Mouse (Mus musculus) adrenal gland, postnatal 14 days (tissue): Measurements from ENCODE around the gene Mybpc3. TPM values are rescaled to one million over a fixed set of nuclear protein-coding genes. Genes with fewer than 3 reads are reported as not detected.

Experiments
- DNase-seq: peaks from one replicate; pipeline ENCODE4 v3.0.0; 2021; ENCODE audit warnings: mixed read lengths
- total RNA-seq: library from RNA; stranded (reverse); gene quantifications from 2 replicates; pipeline ENCODE4 v1.2.3, GENCODE M21; 2021

Gene Mybpc3
- total RNA-seq, 1 experiment from 2014 or later, result not detected

DNA sequence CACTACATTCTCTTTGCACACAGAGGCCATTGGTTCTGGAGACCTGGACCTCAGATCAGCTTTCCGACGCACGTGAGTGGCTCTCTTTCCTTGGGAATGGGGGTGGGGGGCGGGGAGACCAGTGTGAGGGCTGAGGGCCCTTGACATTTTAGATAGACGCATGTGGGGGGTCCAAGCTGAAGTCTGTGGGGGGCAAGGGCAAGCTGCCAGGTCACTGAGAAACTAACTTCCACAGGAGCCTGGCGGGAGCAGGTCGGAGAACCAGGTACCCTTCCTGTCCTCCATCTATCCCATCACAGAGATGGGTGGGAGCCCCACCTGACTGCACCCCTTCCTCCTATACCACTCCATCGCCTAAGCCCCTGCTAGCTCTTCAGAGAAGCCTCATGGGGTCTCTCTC lies 3.6 kb downstream of the Mybpc3 start:
- no peak for DNase-seq

DNA sequence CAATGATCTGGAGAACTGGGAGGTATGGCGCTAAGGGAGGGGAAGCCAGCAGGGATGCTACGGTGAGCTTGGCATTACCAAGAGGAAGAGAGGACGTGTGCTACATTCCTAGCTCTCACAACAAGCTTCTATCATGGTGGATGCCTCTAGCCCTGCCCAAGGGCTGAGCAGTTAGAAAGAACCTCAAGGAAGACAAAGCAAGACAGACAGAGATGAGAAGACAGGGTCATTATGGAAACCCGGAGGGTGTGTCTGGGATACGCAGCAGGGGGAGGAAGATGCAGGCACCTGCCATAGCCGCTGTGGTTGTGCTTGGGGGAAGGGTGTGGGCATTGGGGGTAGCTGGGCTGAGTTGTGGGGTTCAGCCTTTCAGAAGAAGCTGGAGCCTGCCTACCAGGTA lies 5.6 kb downstream of the Mybpc3 start:
- DNase-seq, result no peak

DNA sequence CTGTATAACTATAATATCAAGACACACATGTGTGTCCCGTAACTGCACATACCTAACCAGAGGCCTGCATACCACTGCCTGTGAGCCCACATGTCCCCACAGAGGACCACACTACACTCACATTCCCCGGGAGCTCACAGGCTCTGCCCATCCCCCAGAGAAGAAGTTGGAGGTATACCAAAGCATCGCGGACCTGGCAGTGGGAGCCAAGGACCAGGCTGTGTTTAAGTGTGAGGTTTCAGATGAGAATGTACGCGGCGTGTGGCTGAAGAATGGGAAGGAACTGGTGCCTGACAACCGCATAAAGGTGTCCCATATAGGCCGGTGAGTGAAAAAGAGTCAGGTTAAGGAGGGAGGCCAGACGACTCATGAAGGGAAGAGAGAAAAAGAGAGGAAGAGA lies 7.2 kb downstream of the Mybpc3 start:
- no peak for DNase-seq

DNA sequence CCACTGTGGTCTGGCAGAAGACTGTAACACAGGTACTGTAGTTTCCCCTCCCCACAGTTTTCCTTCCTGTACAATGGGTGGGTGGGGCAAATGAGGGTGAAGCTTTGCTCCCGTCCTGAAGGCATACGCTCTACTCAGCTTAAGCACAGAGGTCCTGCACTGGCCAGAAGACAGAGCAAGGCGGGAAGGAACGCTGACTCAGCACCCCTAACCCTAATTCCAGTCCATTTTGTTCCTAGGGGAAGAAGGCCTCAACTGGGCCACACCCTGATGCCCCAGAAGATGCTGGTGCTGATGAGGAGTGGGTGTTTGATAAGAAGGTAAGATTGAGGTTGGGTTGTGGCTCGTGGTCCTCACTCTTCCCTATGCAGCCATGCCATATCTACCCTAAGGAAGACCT lies 10.8 kb downstream of the Mybpc3 start:
- no peak for DNase-seq

DNA sequence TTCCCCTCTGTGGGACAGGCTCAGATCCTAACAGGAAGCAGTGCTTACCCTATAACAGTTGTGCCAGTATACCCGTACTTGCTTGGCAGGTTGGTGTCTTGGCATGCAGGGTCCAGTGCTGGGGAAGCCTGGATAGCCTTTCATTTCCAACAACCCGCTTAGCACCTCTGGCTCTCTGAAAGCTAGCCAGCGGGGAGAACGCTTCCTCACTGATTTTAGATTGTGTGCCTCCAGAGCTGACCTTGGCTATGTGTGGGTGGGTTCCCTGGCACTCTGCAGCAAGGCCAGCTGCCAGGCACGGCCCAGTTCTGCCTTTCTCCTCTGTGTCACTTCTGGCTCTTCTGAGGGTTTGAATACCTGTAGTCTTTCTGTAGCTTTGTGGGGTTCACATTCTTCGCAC lies 12.2 kb downstream of the Mybpc3 start:
- peak; percentile 66 for DNase-seq

DNA sequence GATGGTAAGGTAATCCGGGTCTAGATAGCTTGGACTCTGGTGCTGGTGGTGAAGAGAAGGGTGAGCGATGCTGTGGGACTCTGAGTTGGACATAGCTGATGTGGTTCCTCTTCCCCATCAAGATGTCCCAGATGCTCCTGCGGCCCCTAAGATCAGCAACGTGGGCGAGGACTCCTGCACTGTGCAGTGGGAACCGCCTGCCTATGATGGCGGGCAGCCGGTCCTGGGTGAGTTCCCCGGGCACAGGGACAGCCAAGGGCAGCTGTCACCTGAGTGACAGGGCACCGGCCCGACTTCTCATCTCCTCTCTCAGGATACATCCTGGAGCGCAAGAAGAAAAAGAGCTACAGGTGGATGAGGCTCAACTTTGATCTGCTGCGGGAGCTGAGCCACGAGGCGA lies 13.3 kb downstream of the Mybpc3 start:
- no peak for DNase-seq

DNA sequence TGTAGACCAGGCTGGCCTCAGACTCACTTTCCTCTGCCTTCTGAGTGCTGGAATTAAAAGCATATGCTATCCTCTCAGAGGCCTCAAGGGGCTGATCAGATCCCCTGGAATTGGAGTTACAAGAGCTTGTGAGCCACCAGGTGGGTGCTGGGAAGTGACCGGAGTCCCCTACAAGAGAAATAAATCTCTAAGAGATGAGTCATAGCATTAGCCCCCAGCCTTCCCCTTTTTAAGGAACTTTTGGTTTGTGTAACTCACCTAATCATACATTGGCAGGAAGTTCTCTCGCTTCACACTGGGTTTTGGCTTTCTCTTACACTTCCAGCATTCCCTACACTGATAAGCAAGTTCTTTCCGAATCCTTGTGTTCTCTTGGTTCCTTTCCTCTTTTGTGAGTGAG lies 14.1 kb downstream of the Mybpc3 start:
- no peak for DNase-seq

DNA sequence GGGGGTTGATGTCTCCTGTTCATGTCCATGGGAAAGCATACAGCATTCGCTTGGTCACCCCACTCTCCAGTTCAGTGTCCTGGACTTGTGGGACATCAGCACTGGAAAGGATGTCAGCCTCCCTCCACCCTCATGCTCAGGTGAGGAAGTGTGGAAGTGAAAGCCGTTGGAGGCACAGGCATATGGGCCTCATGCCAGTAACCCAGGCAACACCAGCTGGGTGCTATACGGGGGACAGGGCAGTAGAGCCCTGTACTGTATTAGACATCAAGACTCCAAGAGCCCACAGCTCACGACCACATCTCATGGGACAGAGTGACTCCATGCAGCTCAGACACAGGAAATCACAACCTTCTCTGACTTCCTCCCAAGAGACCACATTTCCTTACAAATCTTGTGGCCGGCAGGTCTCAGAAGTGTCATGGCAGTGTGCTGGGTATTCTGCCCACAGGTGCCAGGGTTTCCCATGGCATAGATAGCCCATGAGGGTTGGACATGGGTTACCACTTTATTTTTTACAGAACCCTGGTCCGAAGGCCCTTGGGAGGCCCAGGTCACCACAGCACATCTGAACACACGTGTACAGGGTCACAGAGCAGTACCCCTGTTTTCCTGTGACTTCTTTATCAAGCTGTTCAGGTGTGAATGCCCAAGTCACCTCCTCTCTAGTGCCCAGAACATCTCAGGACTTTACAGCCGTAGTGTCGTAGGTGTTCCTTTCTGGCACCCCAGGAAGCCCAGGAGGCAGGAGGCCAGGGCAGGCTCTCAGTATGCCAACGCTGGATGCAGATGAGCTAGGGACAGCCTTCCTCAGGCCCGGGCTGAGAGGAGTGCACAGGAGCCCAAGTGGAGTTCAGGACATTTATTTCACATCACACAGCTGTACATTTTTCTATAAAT lies 18.8 kb downstream of the Mybpc3 start:
- no peak for DNase-seq

DNA sequence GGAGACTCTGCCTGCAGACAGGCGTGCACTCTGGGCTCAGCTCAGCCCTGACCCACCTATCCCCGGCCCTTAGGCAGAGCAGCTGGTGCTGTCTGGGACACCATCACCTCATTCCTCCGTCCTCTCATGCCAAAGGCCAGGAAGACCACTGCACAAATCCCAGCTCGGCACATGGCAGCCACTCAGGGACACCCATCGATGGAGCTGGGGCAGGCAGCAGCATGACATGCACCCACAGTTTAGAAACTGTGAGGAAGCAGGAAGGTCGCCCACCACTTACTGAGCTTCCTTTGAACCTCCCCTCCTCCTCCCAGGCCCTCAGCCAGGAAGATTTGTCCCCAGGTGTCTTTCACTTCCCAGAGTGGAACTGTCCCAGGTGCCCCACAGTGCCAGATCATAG lies 19.5 kb downstream of the Mybpc3 start:
- no peak for DNase-seq

DNA sequence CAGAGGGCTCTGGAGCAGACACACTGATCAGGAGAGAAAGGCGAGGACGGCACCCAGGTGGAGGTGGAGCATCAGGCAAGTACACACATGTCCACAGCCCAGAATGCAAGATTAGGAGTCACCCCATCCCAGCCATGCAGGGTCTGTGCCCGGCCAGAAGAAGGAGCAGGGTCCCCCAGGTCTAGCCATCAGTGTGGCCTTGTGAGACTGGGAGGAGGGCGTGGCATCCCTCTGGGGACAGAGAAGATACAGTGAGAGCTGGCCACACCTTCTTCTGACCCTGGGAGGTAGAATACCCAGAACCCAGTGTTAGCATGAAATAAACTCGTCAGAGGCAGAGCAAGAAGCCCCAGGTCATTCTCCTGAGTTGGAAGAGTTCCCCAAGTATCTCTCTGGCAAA lies 21.4 kb downstream of the Mybpc3 start:
- DNase-seq, result no peak

DNA sequence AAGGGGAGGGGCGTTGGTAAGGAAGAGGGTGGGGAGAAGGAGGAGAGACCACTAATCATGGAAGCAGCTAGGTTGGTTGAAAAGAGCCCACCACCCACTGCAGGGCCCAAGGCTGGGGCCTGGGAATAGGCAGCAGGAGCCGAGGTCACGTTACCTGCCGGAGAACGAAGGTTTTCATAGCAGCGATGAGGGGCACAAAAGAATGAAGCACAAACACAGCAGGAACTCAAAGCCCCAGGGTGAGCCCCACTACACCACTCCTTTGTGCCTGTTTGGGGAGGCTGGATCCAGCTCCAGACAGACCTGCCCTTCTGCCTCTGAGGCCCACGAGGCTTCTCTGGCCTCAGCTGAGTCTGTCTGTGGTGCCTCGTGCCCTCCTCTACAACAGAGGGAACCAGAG lies 21.8 kb downstream of the Mybpc3 start:
- DNase-seq, result no peak

DNA sequence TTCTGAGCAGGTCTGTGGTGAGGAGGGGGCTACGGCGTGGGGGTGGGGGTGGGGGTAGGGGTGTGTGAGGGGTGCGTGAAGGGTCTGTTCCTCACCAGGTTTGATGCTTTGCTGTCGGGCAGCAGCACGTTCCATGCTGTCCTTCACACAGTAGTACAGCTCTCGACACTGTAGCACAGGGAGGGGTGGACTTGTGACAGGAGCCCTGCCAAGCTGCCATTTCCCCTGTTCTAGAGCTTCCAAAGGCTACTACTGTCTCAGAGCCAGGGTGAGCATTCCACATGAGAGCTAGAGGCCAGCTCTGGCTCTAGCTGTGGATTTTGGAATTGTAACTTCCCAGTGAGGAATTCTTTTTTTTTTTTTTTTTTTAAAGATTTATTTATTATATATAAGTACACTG lies 25.0 kb downstream of the Mybpc3 start:
- no peak for DNase-seq

DNA sequence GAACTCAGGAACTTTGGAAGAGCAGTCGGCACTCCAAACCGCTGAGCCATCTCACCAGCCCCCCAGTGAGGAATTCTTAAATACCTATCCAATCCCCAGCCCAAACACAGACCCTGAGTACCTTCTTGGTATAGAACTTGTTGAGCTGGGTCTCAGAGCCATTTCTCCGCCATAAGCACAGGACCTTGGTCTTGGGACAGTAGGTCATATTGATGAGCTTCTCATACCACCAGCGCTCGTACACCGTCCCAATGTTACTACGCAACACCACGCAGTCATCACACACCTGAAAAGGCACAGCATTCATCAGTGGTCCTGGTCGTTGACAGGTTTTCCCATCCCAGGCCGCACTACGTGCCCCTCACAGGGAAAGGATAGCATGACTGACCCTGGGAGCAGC lies 25.5 kb downstream of the Mybpc3 start:
- no peak for DNase-seq

DNA sequence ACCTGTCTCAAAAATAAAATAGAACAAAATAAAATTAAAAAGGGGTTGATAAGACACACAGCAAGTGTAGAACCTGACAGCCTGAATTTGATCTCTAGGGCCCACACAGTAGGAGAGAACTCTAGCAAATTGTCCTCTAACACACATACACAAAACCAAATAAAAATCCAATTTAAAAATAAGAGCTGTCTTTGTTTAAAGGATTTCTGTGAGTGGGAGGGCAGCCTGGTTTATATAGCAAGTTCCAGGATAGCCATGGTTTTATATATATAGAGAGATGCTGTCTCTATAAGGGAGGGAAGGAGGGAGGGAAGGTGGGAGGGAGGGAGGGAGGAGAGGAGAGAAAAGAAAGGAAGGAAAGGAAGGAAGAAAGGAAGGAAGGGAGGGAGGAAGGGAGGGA lies 30.2 kb downstream of the Mybpc3 start:
- DNase-seq, result no peak

DNA sequence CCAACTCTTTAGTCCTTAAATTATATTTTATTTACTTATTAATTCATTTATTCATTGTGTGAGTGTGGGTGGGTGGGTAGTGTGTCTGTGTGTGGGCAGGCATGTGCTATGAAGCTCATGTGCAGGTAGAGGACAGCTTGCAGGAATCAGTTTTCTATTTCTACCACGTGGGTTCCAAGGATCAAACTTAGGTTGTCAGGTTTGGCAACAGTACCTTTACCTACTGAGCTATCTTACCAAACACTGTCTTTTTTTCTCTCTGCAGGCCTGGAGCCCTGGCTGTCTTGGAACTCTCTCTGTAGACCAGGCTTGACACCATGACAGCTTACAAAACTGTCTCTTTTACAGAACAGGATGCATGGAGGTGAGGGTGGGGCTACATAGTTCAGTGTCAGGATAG lies 33.4 kb downstream of the Mybpc3 start:
- DNase-seq, result no peak

DNA sequence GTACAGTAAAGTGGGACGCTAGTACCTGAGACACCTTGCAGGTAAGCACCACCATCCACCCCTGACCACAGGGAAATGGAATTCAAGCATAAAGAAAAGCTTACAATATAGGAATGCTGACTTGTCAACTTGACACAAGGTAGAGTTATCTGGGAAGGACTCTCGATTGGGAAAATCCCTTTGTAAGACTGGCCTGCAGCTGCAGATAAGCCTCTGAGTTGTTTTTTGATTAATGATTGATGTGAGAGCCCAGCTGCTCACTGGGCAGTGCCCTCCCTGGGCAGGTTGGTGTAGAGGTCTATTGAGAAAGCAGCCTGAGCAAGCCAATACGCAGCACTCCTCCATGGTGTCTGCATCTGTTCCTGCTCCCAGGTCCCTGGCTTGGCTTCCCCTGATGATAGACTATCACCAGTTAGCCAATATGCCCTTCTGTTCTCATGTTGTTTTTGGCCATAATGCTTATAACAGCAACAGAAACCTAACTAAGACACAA lies 35.0 kb downstream of the Mybpc3 start:
- DNase-seq, result no peak

DNA sequence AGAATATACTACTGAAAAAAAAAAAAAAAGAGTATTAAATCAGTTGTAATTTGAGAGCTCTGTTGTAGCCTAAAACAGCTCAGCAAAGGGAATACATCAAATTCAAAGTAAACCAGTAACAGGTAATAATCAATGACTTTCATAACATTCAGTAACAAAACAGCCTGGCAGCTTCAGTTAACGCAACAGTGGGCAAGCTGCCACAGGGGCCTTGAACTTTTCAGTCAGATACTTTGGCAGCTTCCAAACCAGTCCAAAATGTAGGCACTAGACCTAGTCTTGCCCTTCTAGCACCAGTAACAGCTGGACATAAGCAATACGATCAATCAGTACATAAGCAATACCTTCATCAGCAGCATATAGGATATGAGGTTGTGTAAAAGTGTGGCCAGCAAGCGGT lies 36.1 kb downstream of the Mybpc3 start:
- peak; percentile 75 for DNase-seq

DNA sequence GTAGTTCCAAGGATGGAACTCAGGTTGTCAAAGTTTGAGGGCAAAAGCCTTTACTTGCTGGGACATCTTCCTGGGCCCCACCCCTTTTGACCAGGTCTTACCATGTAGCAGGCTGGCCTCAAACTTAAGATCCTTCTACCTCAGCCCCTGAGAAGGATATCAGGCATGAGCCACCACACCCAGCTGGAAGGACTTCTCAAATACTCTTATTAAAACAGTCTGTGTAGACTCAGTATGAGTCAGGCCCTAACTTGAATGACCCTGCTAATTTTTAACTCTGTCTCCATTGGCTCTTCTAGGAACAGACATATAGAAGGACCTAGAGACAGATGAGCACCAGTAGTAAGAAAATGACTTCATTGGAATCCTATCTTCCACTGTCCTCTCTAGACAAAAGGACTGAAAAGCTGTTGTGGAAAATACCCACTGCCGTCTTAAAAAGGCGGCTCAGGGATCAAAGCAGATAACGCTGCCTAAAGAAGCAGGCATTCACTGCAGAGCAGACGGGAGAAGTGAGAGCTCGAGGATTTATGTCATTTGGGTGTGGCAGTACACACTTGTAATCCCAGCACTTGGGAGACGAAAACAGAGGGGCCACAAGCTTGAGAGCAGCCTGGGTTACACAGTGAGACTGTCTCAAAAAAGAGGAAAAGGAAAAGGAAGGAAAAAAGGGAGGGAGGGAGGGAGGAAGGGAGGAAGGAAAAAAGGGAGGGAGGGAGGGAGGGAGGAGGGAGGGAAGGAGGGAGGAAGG lies 39.2 kb downstream of the Mybpc3 start:
- no peak for DNase-seq

DNA sequence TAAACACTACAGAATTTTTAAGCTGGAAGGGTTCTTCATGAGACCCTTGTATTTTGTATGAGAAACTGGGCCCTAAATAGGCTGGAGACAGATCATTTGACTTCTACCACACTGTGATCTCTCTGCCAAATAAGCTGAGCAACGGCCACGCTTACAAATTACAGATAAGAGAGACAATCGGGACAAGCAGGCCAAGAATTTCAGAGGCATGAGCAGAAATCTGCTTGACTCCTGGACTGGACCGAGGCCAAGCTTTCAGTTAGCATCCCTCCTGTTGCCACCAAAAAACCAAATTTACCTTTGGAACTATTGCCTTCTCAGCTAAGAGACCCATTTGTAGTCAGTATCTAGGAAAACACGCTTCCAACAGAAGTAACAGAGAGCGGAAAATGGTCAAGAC lies 42.6 kb downstream of the Mybpc3 start:
- DNase-seq, result no peak

DNA sequence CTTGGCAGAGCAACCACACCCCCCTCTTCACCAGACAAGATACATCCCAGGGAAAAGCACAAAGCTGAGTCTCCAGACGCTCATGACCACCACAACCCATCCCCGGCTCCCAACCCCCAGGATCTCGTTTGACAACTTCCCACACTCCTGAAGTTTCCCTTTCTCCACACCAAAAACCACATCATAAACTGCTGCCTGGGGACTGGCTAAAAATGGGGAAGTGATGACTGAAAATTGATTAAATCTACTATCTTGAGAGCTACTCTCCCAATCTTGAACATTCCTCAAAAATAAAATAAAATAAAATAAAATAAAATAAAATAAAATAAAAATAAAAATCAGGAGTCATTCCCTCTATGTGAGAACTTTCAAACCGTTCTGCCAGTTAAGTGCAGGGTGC lies 45.0 kb downstream of the Mybpc3 start:
- DNase-seq, result no peak

DNA sequence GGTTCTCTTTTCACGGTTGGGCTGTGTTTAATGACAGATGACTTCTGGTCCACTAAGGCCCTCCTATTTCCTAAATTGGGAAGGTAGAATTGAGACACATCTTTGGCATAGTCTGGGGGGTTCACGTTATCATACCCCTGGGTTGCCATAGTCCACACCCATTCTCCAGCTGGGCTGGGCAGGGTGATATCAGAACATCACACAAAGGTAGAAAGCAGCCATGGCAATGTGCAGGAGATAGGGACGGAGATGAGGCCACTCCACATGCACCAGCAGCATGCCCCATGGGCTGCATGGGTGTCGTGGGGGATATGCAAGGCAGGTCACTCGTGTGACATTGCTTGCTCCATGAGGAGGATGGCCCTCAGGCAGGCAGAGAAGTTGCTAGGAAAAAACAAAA lies 45.6 kb downstream of the Mybpc3 start:
- no peak for DNase-seq

DNA sequence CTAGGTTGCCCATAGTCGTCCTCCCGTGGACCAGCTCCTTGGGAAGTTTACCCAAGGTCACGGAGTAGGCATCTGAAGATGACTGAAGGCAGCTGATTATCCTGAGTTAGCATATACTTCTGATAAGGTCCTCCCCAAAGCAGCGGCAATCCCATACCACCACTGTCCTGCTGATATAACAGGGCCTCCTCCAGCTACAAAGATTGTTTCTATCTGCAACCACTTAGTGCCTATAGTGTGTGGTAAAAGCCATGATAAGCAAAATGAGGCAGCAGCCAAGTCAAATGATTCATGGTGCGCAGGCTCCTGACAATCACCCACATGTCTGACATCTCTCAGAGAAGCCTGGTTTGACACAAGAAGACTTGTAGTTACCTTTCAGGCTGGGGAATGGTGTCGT lies 47.0 kb downstream of the Mybpc3 start:
- DNase-seq, result no peak

DNA sequence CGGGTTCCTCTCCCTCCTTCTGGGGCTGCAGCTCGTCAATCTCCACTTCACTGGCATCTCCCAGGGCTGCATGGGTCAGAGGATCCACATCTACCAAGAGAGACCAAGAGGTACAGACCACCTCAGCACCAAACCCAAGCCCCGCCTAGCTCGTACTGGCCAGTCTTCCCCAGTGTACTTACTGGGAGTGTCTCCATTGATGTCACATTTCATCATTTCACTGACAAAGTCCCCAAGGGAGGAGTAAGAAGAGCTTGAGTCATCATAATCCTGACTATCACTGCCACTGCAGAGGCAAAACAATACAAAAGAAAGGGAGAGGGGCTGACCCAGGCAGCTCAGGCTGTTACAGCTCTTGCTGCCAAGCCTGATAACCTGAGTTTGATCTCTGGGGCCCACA lies 49.7 kb downstream of the Mybpc3 start:
- DNase-seq, result no peak
